Mouse (Mus musculus) forebrain, postnatal 0 days (tissue): ENCODE measurements around the gene Fbxo24. TPM values are rescaled to one million over a fixed set of nuclear protein-coding genes. Genes with fewer than 3 reads are reported as not detected.

ENCODE experiments used
- ATAC-seq: fragments of 200-750 bp; cut with Nextera tagmentation; 2 replicates; pipeline ENCODE4 v1.8.0; 2017; ENCODE audit warnings: mild to moderate bottlenecking, moderate library complexity
- DNase-seq: peaks from one replicate; pipeline ENCODE4 v3.0.0-alpha.2; 2015
- H3K27ac ChIP-seq: fragments of 300-500 bp; sonication (generic); 2 replicates; pipeline ENCODE4 v1.5.1; 2014; ENCODE audit warnings: low read depth, mild to moderate bottlenecking, antibody characterized with exemption, low read length, moderate library complexity, mixed read lengths
- H3K27me3 ChIP-seq: fragments of 300-500 bp; sonication (generic); 2 replicates; pipeline ENCODE4 v1.6.1; 2014; ENCODE audit warnings: mild to moderate bottlenecking, low read length, mixed read lengths; ENCODE audit not compliant: insufficient read depth
- H3K36me3 ChIP-seq: fragments of 300-500 bp; sonication (generic); 2 replicates; pipeline ENCODE4 v1.6.1; 2014; ENCODE audit warnings: mild to moderate bottlenecking, moderate library complexity; ENCODE audit not compliant: insufficient read depth
- H3K4me1 ChIP-seq: fragments of 300-500 bp; sonication (generic); 2 replicates; pipeline ENCODE4 v1.6.1; 2014; ENCODE audit warnings: antibody characterized with exemption; ENCODE audit not compliant: insufficient read depth
- H3K4me2 ChIP-seq: fragments of 300-500 bp; sonication (generic); 2 replicates; pipeline ENCODE4 v1.6.1; 2014; ENCODE audit warnings: low read depth, mild to moderate bottlenecking, moderate library complexity
- H3K4me3 ChIP-seq: fragments of 300-500 bp; sonication (generic); 2 replicates; pipeline ENCODE4 v1.5.1; 2014; ENCODE audit warnings: low read depth, low read length, mixed read lengths
- H3K9ac ChIP-seq: fragments of 300-500 bp; sonication (generic); 2 replicates; pipeline ENCODE4 v1.6.1; 2014; ENCODE audit warnings: mild to moderate bottlenecking
- H3K9me3 ChIP-seq: fragments of 300-500 bp; sonication (generic); 2 replicates; pipeline ENCODE4 v1.6.1; 2016; ENCODE audit warnings: low read length
- CTCF ChIP-seq: sonication (generic); IDR thresholded peaks from 2 replicates; pipeline ENCODE4 v1.5.1; 2016; ENCODE audit warnings: antibody characterized with exemption, control low read depth, low read depth
- WGBS: fragments of 180-500 bp; shearing (Covaris S2); extraction: QIAGEN DNeasy Blood & Tissue Kit; methylation state at CpG from one replicate; pipeline ENCODE4 v1.1.7; 2014; 5-methylcytosine and 5-hydroxymethylcytosine counted together
- polyA plus RNA-seq: library from polyadenylated mRNA; unstranded; fragments of >200 nt; fragmentation: Nextera tagmentation; extraction: Ambion mirVana; gene quantifications from 2 replicates; pipeline ENCODE4 v1.2.1, GENCODE M21; 2015
- total RNA-seq: library from RNA; depleted of rRNA; stranded (reverse); fragments of >200 nt; gene quantifications from 2 replicates; pipeline ENCODE4 v1.2.3, GENCODE M21; 2014; rRNA removed

Gene Fbxo24
- total RNA-seq, result 0.23 and 0.24 TPM in 2 replicates
- 0.09 and 0.10 TPM in 2 replicates for polyA plus RNA-seq

DNA sequence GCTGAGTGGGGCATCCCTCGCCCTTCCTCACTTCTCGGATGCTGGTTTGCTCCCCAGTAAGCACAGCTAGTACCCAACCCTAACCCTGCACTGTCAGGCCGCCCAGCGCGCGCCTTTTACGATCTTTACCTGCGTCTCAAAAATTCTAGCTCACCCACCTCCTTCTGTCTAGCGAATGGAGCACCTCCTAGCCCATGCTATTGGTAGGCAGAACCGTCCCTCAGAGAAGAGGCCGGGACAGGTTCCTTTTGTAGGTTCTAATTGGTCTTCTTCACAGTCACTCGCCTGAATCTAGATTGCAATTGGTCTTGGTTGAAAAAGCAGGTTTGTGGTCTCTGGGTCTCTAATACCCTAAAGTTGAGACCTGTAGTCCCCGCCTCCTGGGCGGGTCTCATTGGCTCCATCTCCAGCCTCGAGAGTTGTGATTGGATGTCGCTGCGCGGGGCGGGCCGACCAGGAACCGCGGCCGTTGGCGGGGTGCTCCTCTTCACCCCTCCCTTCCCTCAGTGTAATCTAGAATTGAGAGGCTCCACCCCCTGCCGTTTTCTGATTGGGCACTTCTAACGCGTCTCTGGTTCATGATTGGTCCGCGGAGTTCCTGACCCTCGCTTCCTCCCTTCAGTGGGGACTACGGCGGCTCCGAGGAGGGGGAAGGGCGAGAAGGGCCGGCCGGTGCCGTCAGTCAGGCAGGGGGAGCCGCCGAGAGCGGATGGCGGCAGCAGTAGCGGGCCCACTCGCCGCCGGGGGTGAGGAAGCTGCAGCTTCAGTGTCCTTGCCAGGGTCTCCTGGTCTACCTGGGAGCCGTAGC, at the start of gene Fbxo24, which contains the start of the genes Lrch4 and Gm20605:
Fbxo24 (minus strand) TSS at position 505 of the 808 bp plus-strand sequence.
Lrch4 (plus strand) TSS at position 624 of the 808 bp plus-strand sequence.
Gm20605 (plus strand) TSS at position 678 of the 808 bp plus-strand sequence.
- TF ChIP-seq CTCF, result peak; percentile 33; the same call in 1 of the 2 replicates
- 0 out of 2 replicates have a peak, but pooled peaks cover 1% of the 10 kb centered on the region for H3K36me3 ChIP-seq
- DNase-seq (peak; percentile 100), ATAC-seq (peak; percentile 98)
- H3K27ac ChIP-seq, result peak within 1 kb of the TSS; percentile 85
- peak within 1 kb of the TSS; percentile 90 for H3K4me3 ChIP-seq
- no peaks in the 10 kb centered on the region for H3K27me3 ChIP-seq
- WGBS, result under 1% methylated on average over 45 of the region's 46 CpGs
- H3K4me2 ChIP-seq, result peak within 1 kb of the TSS; percentile 90
- peak within 1 kb of the TSS; percentile 75 for H3K9ac ChIP-seq
- H3K9me3 ChIP-seq, result no peaks in the 10 kb centered on the region
- H3K4me1 ChIP-seq, result peaks cover 14% of the 10 kb centered on the region

- Histone ChIP-seq H3K36me3 (0 out of 2 replicates have a peak, but pooled peaks cover 3% of the 10 kb centered on the region), H3K4me1 (peaks cover 4% of the 10 kb centered on the region; the same call in 1 of the 2 replicates), H3K27me3 (no peaks in the 10 kb centered on the region), H3K27ac (no peak overlapping the region), H3K4me3 (no peak overlapping the region), H3K9me3 (no peaks in the 10 kb centered on the region), H3K9ac (no peak overlapping the region), H3K4me2 (no peak overlapping the region)
- 79% methylated on average over 8 of the region's 8 CpGs for WGBS
- ATAC-seq (peak; percentile 48; the same call in 1 of the 2 replicates), DNase-seq (peak; percentile 51)
- no peak for TF ChIP-seq CTCF
These were observed 49.1 kb upstream of the Fbxo24 start for GRCm38 (mm10) chr5:137677859-137678258.

GRCm38 (mm10) chr5:137674786-137675185, 46.0 kb upstream of the Fbxo24 start:
- no peak overlapping the region for H3K27ac ChIP-seq
- DNase-seq (no peak), ATAC-seq (no peak)
- H3K4me3 ChIP-seq, result no peak overlapping the region
- 0 out of 2 replicates have a peak, but pooled peaks cover 3% of the 10 kb centered on the region for H3K36me3 ChIP-seq
- WGBS, result 98% methylated on average over 8 of the region's 8 CpGs
- no peak for TF ChIP-seq CTCF
- H3K27me3 ChIP-seq, result no peaks in the 10 kb centered on the region
- no peaks in the 10 kb centered on the region for H3K4me1 ChIP-seq
- H3K9me3 ChIP-seq, result no peaks in the 10 kb centered on the region
- H3K4me2 ChIP-seq, result no peak overlapping the region
- no peak overlapping the region for H3K9ac ChIP-seq

GRCm38 (mm10) chr5:137673015-137673414, 44.2 kb upstream of the Fbxo24 start:
- Histone ChIP-seq H3K9ac (no peak overlapping the region), H3K4me2 (no peak overlapping the region), H3K36me3 (0 out of 2 replicates have a peak, but pooled peaks cover 3% of the 10 kb centered on the region), H3K9me3 (no peaks in the 10 kb centered on the region), H3K27ac (no peak overlapping the region), H3K4me3 (no peak overlapping the region), H3K27me3 (no peaks in the 10 kb centered on the region), H3K4me1 (no peaks in the 10 kb centered on the region)
- no peak for DNase-seq
- ATAC-seq, result no peak
- 90% methylated on average over 6 of the region's 6 CpGs for WGBS
- no peak for TF ChIP-seq CTCF

- TF ChIP-seq CTCF, result no peak
- no peaks in the 10 kb centered on the region for H3K9me3 ChIP-seq
- no peaks in the 10 kb centered on the region for H3K27me3 ChIP-seq
- no peak overlapping the region for H3K27ac ChIP-seq
- no peak for ATAC-seq
- no peak for DNase-seq
- no peak overlapping the region for H3K4me3 ChIP-seq
- no peak overlapping the region for H3K9ac ChIP-seq
- H3K4me1 ChIP-seq, result no peaks in the 10 kb centered on the region
- H3K36me3 ChIP-seq, result peaks cover 6% of the 10 kb centered on the region; the same call in 1 of the 2 replicates
- WGBS, result 86% methylated on average over 5 of the region's 5 CpGs
- no peak overlapping the region for H3K4me2 ChIP-seq
These were observed 43.6 kb upstream of the Fbxo24 start for GRCm38 (mm10) chr5:137672361-137672760.

DNA sequence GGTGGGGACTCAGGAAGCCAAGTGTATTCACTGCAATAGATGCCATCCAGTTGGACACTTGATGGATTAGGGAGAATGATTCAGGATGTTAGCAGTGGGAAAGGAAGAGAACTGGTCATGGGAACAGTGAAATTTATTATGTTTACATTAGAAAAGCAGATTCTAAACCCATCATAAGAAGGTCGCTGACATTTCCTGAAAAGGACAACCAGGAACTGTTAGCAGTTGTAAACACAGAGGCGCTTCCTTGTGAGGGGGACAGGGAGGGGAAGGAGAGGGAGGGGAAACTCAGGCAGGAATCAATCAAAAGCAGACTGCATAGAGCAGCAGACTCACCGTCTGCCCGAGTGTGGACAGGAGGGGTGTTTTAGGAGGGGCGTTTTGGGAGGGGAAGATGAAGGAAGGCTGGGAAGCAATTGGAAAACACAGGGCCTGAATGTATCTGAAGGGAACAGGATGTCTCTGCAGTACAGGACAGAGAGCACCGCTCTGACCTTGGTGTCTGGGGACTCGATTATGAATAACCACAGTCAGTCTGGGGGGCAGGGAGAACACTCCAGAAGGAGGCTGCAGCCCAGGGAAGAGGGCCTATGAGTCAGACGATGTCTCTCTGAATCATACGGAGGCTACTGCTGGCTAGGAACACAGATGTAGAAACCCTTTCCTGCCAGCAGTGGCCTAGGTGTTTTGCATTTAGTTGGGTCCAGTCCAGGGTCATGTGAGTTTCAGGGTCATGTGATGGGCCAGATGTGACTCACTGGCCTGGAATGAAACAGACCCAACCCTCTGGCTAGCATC, 42.8 kb upstream of the Fbxo24 start:
- no peaks in the 10 kb centered on the region for H3K27me3 ChIP-seq
- peak overlapping the region; percentile 45 for H3K27ac ChIP-seq
- 49% methylated on average over 9 of the region's 9 CpGs for WGBS
- no peaks in the 10 kb centered on the region for H3K9me3 ChIP-seq
- no peak overlapping the region for H3K4me3 ChIP-seq
- no peak for TF ChIP-seq CTCF
- H3K4me2 ChIP-seq, result no peak overlapping the region
- H3K36me3 ChIP-seq, result peaks cover 10% of the 10 kb centered on the region
- no peaks in the 10 kb centered on the region for H3K4me1 ChIP-seq
- H3K9ac ChIP-seq, result no peak overlapping the region
- DNase-seq (no peak), ATAC-seq (peak; percentile 25)
